ENCODE assay signal across 22 mouse cellular contexts in the genomic region with DNA sequence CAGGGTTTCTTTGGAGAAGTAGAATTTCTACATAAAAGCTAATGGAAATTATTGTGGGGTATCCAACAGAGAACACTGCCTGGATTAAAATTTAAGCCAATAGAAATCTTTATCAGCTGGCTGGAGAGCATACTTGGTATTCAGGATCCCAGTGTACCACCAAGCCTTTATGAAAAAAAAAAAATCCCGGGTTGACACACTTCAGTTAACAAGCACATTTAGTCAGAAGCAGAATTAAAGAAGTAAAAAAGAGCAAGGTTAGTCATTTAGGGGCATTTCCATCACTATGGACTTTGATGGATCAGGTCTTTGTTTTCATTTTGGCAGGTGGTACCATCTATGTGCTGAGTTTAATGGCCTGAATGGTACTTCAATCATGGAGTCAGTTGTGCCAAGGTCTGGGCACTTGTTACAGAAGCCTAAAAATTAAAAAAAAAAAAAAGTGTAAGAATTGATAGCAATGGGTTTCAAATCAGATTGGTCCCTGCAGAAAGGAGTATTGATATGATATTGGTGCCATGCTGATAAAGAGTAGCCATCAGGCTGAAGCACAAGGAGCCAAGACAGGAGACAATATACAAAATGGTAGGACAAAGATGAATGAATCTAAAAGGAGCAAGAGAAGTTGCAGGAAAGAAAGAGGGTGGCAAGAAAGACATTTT. TPM values are rescaled to one million over a fixed set of nuclear protein-coding genes. Genes with fewer than 3 reads are reported as not detected.
DNase-seq lines count a peak whose midpoint lies in the region; ATAC-seq and TF ChIP-seq lines count a peak whose summit lies in the region.
"Had no signal": no experiment of that assay in that cellular context is flagged by ENCODE, and none has a peak within 500 bp of the region (broad histone marks: within the 10 kb centered on the region; RNA-seq: fewer than 3 reads in every experiment).

No protein-coding gene starts in this region.

- H3K4me2 ChIP-seq in kidney, embryonic 14.5 days (replicated peaks; ENCODE audit: low read depth, low read length), result no peak overlapping the region
- H3K4me2 ChIP-seq: forebrain, embryonic 13.5 days; heart, embryonic 11.5 days; heart, embryonic 15.5 days; hindbrain, embryonic 15.5 days had no signal

- ATAC-seq in kidney, embryonic 14.5 days (ENCODE audit: low FRiP score, low TSS enrichment), result no peak
- ATAC-seq: forebrain, embryonic 13.5 days; forebrain, postnatal 0 days had no signal

- H3K9ac ChIP-seq in heart, adult 2 months (ENCODE audit: low read depth, low read length), result no peak overlapping the region
- no peak overlapping the region for H3K9ac ChIP-seq in kidney, embryonic 14.5 days (ENCODE audit: low read depth, low read length)
- H3K9ac ChIP-seq: forebrain, embryonic 13.5 days; forebrain, postnatal 0 days; heart, embryonic 15.5 days; hindbrain, embryonic 15.5 days had no signal

- no peak for TF ChIP-seq CTCF in heart, adult 2 months (IDR thresholded peaks at IDR 0.05)
- no peak for TF ChIP-seq CTCF in spleen, adult 2 months (IDR thresholded peaks at IDR 0.05; ENCODE audit: extremely low read depth, insufficient read depth, insufficient read length, insufficient replicate concordance)
- TF ChIP-seq CTCF in small intestine, adult 2 months (IDR thresholded peaks at IDR 0.05; ENCODE audit: extremely low read depth, insufficient read length, insufficient replicate concordance, low read depth, low read length), result no peak

- H3K27ac ChIP-seq in heart, adult 2 months, result peak overlapping the region; percentile 5; the same call in 1 of the 2 replicates
- no peak overlapping the region for H3K27ac ChIP-seq in kidney, embryonic 14.5 days (ENCODE audit: low read depth, low read length)
- H3K27ac ChIP-seq in spleen, adult 2 months (ENCODE audit: insufficient read depth, low read length), result peak overlapping the region; percentile 78; the same call in 1 of the 2 replicates
- peak overlapping the region; percentile 75 for H3K27ac ChIP-seq in small intestine, adult 2 months (ENCODE audit: insufficient read depth, low read depth, low read length)
- H3K27ac ChIP-seq: embryonic facial prominence, embryonic 10.5 days; forebrain, embryonic 13.5 days; heart, embryonic 15.5 days; hindbrain, embryonic 15.5 days had no signal

- intact Hi-C loops in heart, adult 2 months (cut with DNase I), result no loop called here

- no peaks in the 10 kb centered on the region for H3K27me3 ChIP-seq in heart, adult 2 months (ENCODE audit: control insufficient read depth, insufficient read depth, low read length)
- no peaks in the 10 kb centered on the region for H3K27me3 ChIP-seq in kidney, embryonic 14.5 days (ENCODE audit: control insufficient read depth, insufficient read depth, low read length)
- H3K27me3 ChIP-seq in spleen, adult 2 months (ENCODE audit: control insufficient read depth, insufficient read depth, low read length), result no peaks in the 10 kb centered on the region
- H3K27me3 ChIP-seq in small intestine, adult 2 months (ENCODE audit: control insufficient read depth, insufficient read depth, low read length), result no peaks in the 10 kb centered on the region
- H3K27me3 ChIP-seq: forebrain, embryonic 13.5 days; heart, embryonic 15.5 days; hindbrain, embryonic 15.5 days had no signal

- no peaks in the 10 kb centered on the region for H3K79me2 ChIP-seq in heart, adult 2 months (replicated peaks; ENCODE audit: control insufficient read depth, insufficient read depth, low read length)

- H3K36me3 ChIP-seq in heart, adult 2 months (ENCODE audit: control insufficient read depth, insufficient read depth, low read length), result peaks cover 12% of the 10 kb centered on the region
- H3K36me3 ChIP-seq in kidney, embryonic 14.5 days (ENCODE audit: control insufficient read depth, insufficient read depth, low read length), result no peaks in the 10 kb centered on the region
- no peaks in the 10 kb centered on the region for H3K36me3 ChIP-seq in spleen, adult 2 months (ENCODE audit: control insufficient read depth, insufficient read depth, low read length)
- no peaks in the 10 kb centered on the region for H3K36me3 ChIP-seq in small intestine, adult 2 months (ENCODE audit: control insufficient read depth, insufficient read depth, low read length)
- H3K36me3 ChIP-seq: embryonic facial prominence, embryonic 10.5 days; heart, embryonic 15.5 days; hindbrain, embryonic 15.5 days had no signal

- no peak overlapping the region for H3K4me3 ChIP-seq in heart, adult 2 months
- no peak overlapping the region for H3K4me3 ChIP-seq in kidney, embryonic 14.5 days (ENCODE audit: low read length)
- no peak overlapping the region for H3K4me3 ChIP-seq in spleen, adult 2 months (ENCODE audit: extremely low read depth, insufficient read depth, insufficient read length)
- H3K4me3 ChIP-seq in small intestine, adult 2 months (ENCODE audit: low read depth, low read length), result no peak overlapping the region
- H3K4me3 ChIP-seq: embryonic facial prominence, embryonic 10.5 days; forebrain, embryonic 13.5 days; heart, embryonic 15.5 days; hindbrain, embryonic 15.5 days had no signal

- TF ChIP-seq EP300 in heart, adult 2 months (IDR thresholded peaks at IDR 0.05; ENCODE audit: insufficient read depth, low read depth, low read length), result no peak

- WGBS in heart, adult 2 months, result 84% methylated on average over 1 of the region's 1 CpGs
- WGBS in kidney, embryonic 14.5 days, result 78% methylated on average over 1 of the region's 1 CpGs
- WGBS in spleen, adult 2 months, result 49% methylated on average over 1 of the region's 1 CpGs
- WGBS in small intestine, adult 2 months, result 45% methylated on average over 1 of the region's 1 CpGs

- DNase-seq in heart, adult 2 months, result no peak
- no peak for DNase-seq in heart, adult 9 months (ENCODE audit: low spot score in 2 of 2)
- peak; percentile 69 for DNase-seq in kidney, adult 9 months
- DNase-seq in spleen, adult 2 months (ENCODE audit: low read depth in 1 of 2, low spot score in 2 of 2), result no peak
- DNase-seq in spleen, postnatal 36 days (ENCODE audit: low spot score in 2 of 2), result no peak
- no peak for DNase-seq in cerebellum, postnatal 10 days
- DNase-seq: adrenal gland, adult 2 months; adrenal gland, postnatal 25 days; cerebellum, adult 18-20 months; cerebellum, adult 9-11 months; forebrain, postnatal 0 days; gastrocnemius, postnatal 36 days; heart, adult 11 months; heart, postnatal 36 days had no signal

- H3K9me3 ChIP-seq in kidney, embryonic 14.5 days (ENCODE audit: control insufficient read depth, low read length), result no peaks in the 10 kb centered on the region
- H3K9me3 ChIP-seq: embryonic facial prominence, embryonic 10.5 days; forebrain, embryonic 13.5 days; heart, embryonic 15.5 days; hindbrain, embryonic 15.5 days had no signal

- peaks cover 8% of the 10 kb centered on the region for H3K4me1 ChIP-seq in heart, adult 2 months (ENCODE audit: control insufficient read depth, insufficient read depth, low read length)
- H3K4me1 ChIP-seq in kidney, embryonic 14.5 days (ENCODE audit: control insufficient read depth, insufficient read depth, low read length), result no peaks in the 10 kb centered on the region
- peaks cover 13% of the 10 kb centered on the region for H3K4me1 ChIP-seq in spleen, adult 2 months (ENCODE audit: control insufficient read depth, insufficient read depth, insufficient read length)
- peaks cover 17% of the 10 kb centered on the region; the same call in 1 of the 2 replicates for H3K4me1 ChIP-seq in small intestine, adult 2 months (ENCODE audit: control insufficient read depth, insufficient read depth, insufficient read length, low read length)
- H3K4me1 ChIP-seq: embryonic facial prominence, embryonic 10.5 days; forebrain, embryonic 13.5 days; heart, embryonic 15.5 days; hindbrain, embryonic 15.5 days had no signal

- TF ChIP-seq POLR2A in heart, adult 2 months (IDR thresholded peaks at IDR 0.05; ENCODE audit: insufficient read depth, low read depth, low read length), result no peak
- no peak for TF ChIP-seq POLR2A in spleen, adult 2 months (IDR thresholded peaks at IDR 0.05; ENCODE audit: low read depth, low read length)
- no peak for TF ChIP-seq POLR2A in small intestine, adult 2 months (IDR thresholded peaks at IDR 0.05; ENCODE audit: low read depth, low read length)

RNA-seq across cellular contexts. Expression of gene Clec2d, which starts 29.5 kb away (rescaled TPM):
- total RNA-seq in heart, adult 2 months (2021), result 10 to 100 TPM; 28.7 to 40.7 TPM
- polyA plus RNA-seq in heart, adult 2 months (2012; rRNA removed), result 32.4 and 47.0 TPM in 2 replicates
- 0.31 and 0.58 TPM in 2 replicates for polyA plus RNA-seq in kidney, embryonic 14.5 days (2014; fragmentation: Nextera tagmentation; extraction: Ambion mirVana)
- 47.0 and 47.4 TPM in 2 replicates for polyA plus RNA-seq in spleen, adult 2 months (2012; rRNA removed)
- 15.4 and 20.9 TPM in 2 replicates for polyA plus RNA-seq in small intestine, adult 2 months (2012; rRNA removed)
- polyA plus RNA-seq: embryonic facial prominence, embryonic 10.5 days; forebrain, embryonic 13.5 days; forebrain, postnatal 0 days; heart, embryonic 11.5 days; hindbrain, embryonic 11.5 days had no signal

Comparison
In these comparisons a context has a peak if more than half of its experiments do, and no peak if none do; other contexts are left out.
1. RNA of gene Clec2d, which starts 29.5 kb away (polyA plus RNA-seq): 47.0 to 47.4 TPM in spleen, adult 2 months, 32.4 to 47.0 TPM in heart, adult 2 months and 15.4 to 20.9 TPM in small intestine, adult 2 months; 0.31 to 0.58 TPM in kidney, embryonic 14.5 days; every median in the first group is over 10 times any median in the second.